Mouse (Mus musculus) midbrain, embryonic 10.5 days (tissue): ENCODE measurements at regions not wholly inside any gene's neighbourhood (a gene's known extent, or its start where the extent isn't known, plus 50 kb on each side); places are given as distances from the start of the nearest gene placed in this dataset.
"Not testable (repeated sequence)": the region's sequence is repeated elsewhere in the genome, so short reads cannot be mapped to it uniquely, and the experiment has no call there.

Source experiments
- DNase-seq: peaks from one replicate; pipeline ENCODE4 v3.0.0-alpha.2; 2017; ENCODE audit warnings: low spot score
- H3K27ac ChIP-seq: fragments of 300-500 bp; sonication (generic); replicated peaks from 2 replicates; pipeline ENCODE4 v1.5.1; 2016; ENCODE audit warnings: mild to moderate bottlenecking
- H3K27me3 ChIP-seq: fragments of 300-500 bp; sonication (generic); 2 replicates; pipeline ENCODE4 v1.6.1; 2016; ENCODE audit warnings: low read depth, mild to moderate bottlenecking; ENCODE audit not compliant: poor library complexity, severe bottlenecking
- H3K36me3 ChIP-seq: fragments of 300-500 bp; sonication (generic); 2 replicates; pipeline ENCODE4 v1.6.1; 2016; ENCODE audit warnings: mild to moderate bottlenecking, moderate library complexity
- H3K4me1 ChIP-seq: fragments of 300-500 bp; sonication (generic); 2 replicates; pipeline ENCODE4 v1.6.1; 2016
- H3K4me3 ChIP-seq: fragments of 300-500 bp; sonication (generic); 2 replicates; pipeline ENCODE4 v1.5.1; 2016; ENCODE audit warnings: mild to moderate bottlenecking, moderate library complexity
- H3K9me3 ChIP-seq: fragments of 300-500 bp; sonication (generic); replicated peaks from 2 replicates; pipeline ENCODE4 v1.6.1; 2016; ENCODE audit warnings: mild to moderate bottlenecking
- WGBS: fragments of 180-500 bp; shearing (Covaris S2); methylation state at CpG from one replicate; pipeline ENCODE4 v1.1.7; 2016; 5-methylcytosine and 5-hydroxymethylcytosine counted together

GRCm38 (mm10) chr14:18462381-18462780, 130.7 kb upstream of the Ube2e1 start:
- DNase-seq, result no peak
- peaks cover 8% of the 10 kb centered on the region; the same call in 1 of the 2 replicates for H3K27me3 ChIP-seq
- no peak overlapping the region for H3K4me3 ChIP-seq
- no peak overlapping the region for H3K27ac ChIP-seq
- WGBS, result 86% methylated on average over 4 of the region's 4 CpGs
- H3K4me1 ChIP-seq, result peaks cover 9% of the 10 kb centered on the region
- H3K36me3 ChIP-seq, result no peaks in the 10 kb centered on the region
- no peaks in the 10 kb centered on the region for H3K9me3 ChIP-seq

- DNase-seq, result no peak
- H3K27me3 ChIP-seq, result no peaks in the 10 kb centered on the region
Observed at GRCm38 (mm10) chr14:18448666-18449065, 117.0 kb upstream of the Ube2e1 start.

GRCm38 (mm10) chr14:18444492-18444891, 112.8 kb upstream of the Ube2e1 start:
- no peak overlapping the region for H3K4me3 ChIP-seq
- H3K9me3 ChIP-seq, result no peaks in the 10 kb centered on the region
- no peaks in the 10 kb centered on the region for H3K27me3 ChIP-seq
- H3K27ac ChIP-seq, result no peak overlapping the region
- no peak for DNase-seq
- H3K4me1 ChIP-seq, result no peaks in the 10 kb centered on the region
- H3K36me3 ChIP-seq, result no peaks in the 10 kb centered on the region
- WGBS, result 95% methylated on average over 1 of the region's 1 CpGs

More at GRCm38 (mm10) chr14:18448666-18449065, 117.0 kb upstream of the Ube2e1 start:
- no peak overlapping the region for H3K27ac ChIP-seq
- no peak overlapping the region for H3K4me3 ChIP-seq
- H3K9me3 ChIP-seq, result no peaks in the 10 kb centered on the region
- H3K4me1 ChIP-seq, result no peaks in the 10 kb centered on the region
- no peaks in the 10 kb centered on the region for H3K36me3 ChIP-seq
- 79% methylated on average over 1 of the region's 1 CpGs for WGBS

- H3K36me3 ChIP-seq, H3K27me3 ChIP-seq, H3K4me1 ChIP-seq, H3K27ac ChIP-seq, H3K4me3 ChIP-seq, H3K9me3 ChIP-seq: not testable (repeated sequence)
- 31% methylated on average over 4 of the region's 4 CpGs for WGBS
- peak; percentile 11 for DNase-seq
Observed at GRCm38 (mm10) chr14:18428968-18429367, 97.3 kb upstream of the Ube2e1 start.

GRCm38 (mm10) chr14:18425887-18426286, 94.2 kb upstream of the Ube2e1 start:
- Histone ChIP-seq H3K4me3 (no peak overlapping the region), H3K27ac (0 out of 2 replicates have a peak overlapping the region, but pooled peaks have one; percentile 13), H3K9me3 (no peaks in the 10 kb centered on the region), H3K36me3 (no peaks in the 10 kb centered on the region), H3K27me3 (no peaks in the 10 kb centered on the region), H3K4me1 (peaks cover 8% of the 10 kb centered on the region)
- peak; percentile 5 for DNase-seq

- H3K27ac ChIP-seq, result no peak overlapping the region
- no peaks in the 10 kb centered on the region for H3K36me3 ChIP-seq
- no peaks in the 10 kb centered on the region; the same call in 1 of the 2 replicates for H3K9me3 ChIP-seq
- peak; percentile 16 for DNase-seq
- H3K4me3 ChIP-seq, result no peak overlapping the region
- 5% methylated on average over 2 of the region's 2 CpGs for WGBS
- no peaks in the 10 kb centered on the region for H3K27me3 ChIP-seq
- peaks cover 6% of the 10 kb centered on the region; the same call in 1 of the 2 replicates for H3K4me1 ChIP-seq
Observed at GRCm38 (mm10) chr14:18416839-18417238, 85.2 kb upstream of the Ube2e1 start.

- H3K27me3 ChIP-seq, result no peaks in the 10 kb centered on the region
- H3K4me1 ChIP-seq, result peaks cover 6% of the 10 kb centered on the region; the same call in 1 of the 2 replicates
- WGBS, result 76% methylated on average over 4 of the region's 4 CpGs
- DNase-seq, result peak; percentile 1
- H3K9me3 ChIP-seq, result no peaks in the 10 kb centered on the region; the same call in 1 of the 2 replicates
- no peak overlapping the region for H3K4me3 ChIP-seq
- no peaks in the 10 kb centered on the region for H3K36me3 ChIP-seq
- H3K27ac ChIP-seq, result no peak overlapping the region
Observed at GRCm38 (mm10) chr14:18416319-18416718, 84.7 kb upstream of the Ube2e1 start.

GRCm38 (mm10) chr14:18398953-18399352, 67.3 kb upstream of the Ube2e1 start:
- DNase-seq, result no peak
- Histone ChIP-seq H3K4me3 (no peak overlapping the region), H3K4me1 (no peaks in the 10 kb centered on the region), H3K9me3 (peaks cover 5% of the 10 kb centered on the region; the same call in 1 of the 2 replicates), H3K27ac (no peak overlapping the region), H3K27me3 (no peaks in the 10 kb centered on the region), H3K36me3 (no peaks in the 10 kb centered on the region)
- 92% methylated on average over 4 of the region's 4 CpGs for WGBS

GRCm38 (mm10) chr14:18396206-18396764, 64.6 kb upstream of the Ube2e1 start:
- Histone ChIP-seq H3K4me3 (no peak overlapping the region), H3K4me1 (no peaks in the 10 kb centered on the region), H3K27ac (no peak overlapping the region), H3K27me3 (no peaks in the 10 kb centered on the region), H3K9me3 (no peaks in the 10 kb centered on the region), H3K36me3 (no peaks in the 10 kb centered on the region)
- 91% methylated on average over 8 of the region's 8 CpGs for WGBS
- no peak for DNase-seq

- Histone ChIP-seq H3K36me3 (no peaks in the 10 kb centered on the region), H3K27me3 (no peaks in the 10 kb centered on the region), H3K9me3 (no peaks in the 10 kb centered on the region), H3K4me1 (no peaks in the 10 kb centered on the region), H3K4me3 (no peak overlapping the region), H3K27ac (no peak overlapping the region)
- DNase-seq, result no peak
- WGBS, result 93% methylated on average over 3 of the region's 3 CpGs
Observed at GRCm38 (mm10) chr14:18394071-18394745, 62.5 kb upstream of the Ube2e1 start.

GRCm38 (mm10) chr14:18391824-18392486, 60.3 kb upstream of the Ube2e1 start:
- 90% methylated on average over 3 of the region's 3 CpGs for WGBS
- Histone ChIP-seq H3K4me1 (no peaks in the 10 kb centered on the region), H3K27ac (no peak overlapping the region), H3K36me3 (no peaks in the 10 kb centered on the region), H3K4me3 (no peak overlapping the region), H3K9me3 (no peaks in the 10 kb centered on the region), H3K27me3 (no peaks in the 10 kb centered on the region)
- DNase-seq, result no peak

- H3K9me3 ChIP-seq, result no peaks in the 10 kb centered on the region
- H3K4me3 ChIP-seq, result no peak overlapping the region
- WGBS, result 90% methylated on average over 6 of the region's 6 CpGs
- H3K27ac ChIP-seq, result no peak overlapping the region
- no peak for DNase-seq
- no peaks in the 10 kb centered on the region for H3K4me1 ChIP-seq
- H3K27me3 ChIP-seq, result no peaks in the 10 kb centered on the region
- no peaks in the 10 kb centered on the region for H3K36me3 ChIP-seq
Observed at GRCm38 (mm10) chr14:18389390-18389789, 57.7 kb upstream of the Ube2e1 start.
